Mouse (Mus musculus) stomach, postnatal 0 days (tissue): Measurements from ENCODE around the gene Atoh8.

Experiments used
- CTCF ChIP-seq: IDR thresholded peaks from 2 replicates; pipeline ENCODE4 v1.5.1; 2016; ENCODE audit warnings: antibody characterized with exemption, low read depth, mild to moderate bottlenecking, moderate library complexity
- EP300 ChIP-seq: optimal IDR thresholded peaks from 2 replicates; pipeline ENCODE3; 2016; ENCODE audit warnings: antibody characterized with exemption

GRCm38 (mm10) chr6:72254588-72255075 lies 19.3 kb upstream of the Atoh8 start:
- TF ChIP-seq EP300 (no peak), CTCF (no peak)
